Mouse (Mus musculus) intestine, postnatal 0 days (tissue): ENCODE measurements at regions not wholly inside any gene's neighbourhood (a gene's known extent, or its start where the extent isn't known, plus 50 kb on each side); places are given as distances from the start of the nearest gene placed in this dataset.

Experiments
- ATAC-seq: fragments of 200-750 bp; cut with Nextera tagmentation; 2 replicates; pipeline ENCODE4 v1.8.0; 2017; ENCODE audit warnings: mild to moderate bottlenecking, moderate TSS enrichment, moderate library complexity
- H3K27ac ChIP-seq: fragments of 300-500 bp; sonication (generic); 2 replicates; pipeline ENCODE4 v1.5.1; 2014; ENCODE audit warnings: mild to moderate bottlenecking, low read depth, low read length, moderate library complexity
- H3K27me3 ChIP-seq: fragments of 300-500 bp; sonication (generic); replicated peaks from 2 replicates; pipeline ENCODE4 v1.6.1; 2014; ENCODE audit warnings: low read length, mixed read lengths; ENCODE audit not compliant: control insufficient read depth, insufficient read depth
- H3K36me3 ChIP-seq: fragments of 300-500 bp; sonication (generic); 2 replicates; pipeline ENCODE4 v1.6.1; 2014; ENCODE audit warnings: mild to moderate bottlenecking, moderate library complexity; ENCODE audit not compliant: control insufficient read depth, insufficient read depth
- H3K4me1 ChIP-seq: fragments of 300-500 bp; sonication (generic); replicated peaks from 2 replicates; pipeline ENCODE4 v1.6.1; 2014; ENCODE audit warnings: antibody characterized with exemption, low read length, mixed read lengths; ENCODE audit not compliant: control insufficient read depth, insufficient read depth
- H3K4me2 ChIP-seq: fragments of 300-500 bp; sonication (generic); replicated peaks from 2 replicates; pipeline ENCODE4 v1.6.1; 2014; ENCODE audit warnings: low read depth, mild to moderate bottlenecking, moderate library complexity
- H3K4me3 ChIP-seq: fragments of 300-500 bp; sonication (generic); 2 replicates; pipeline ENCODE4 v1.5.1; 2014; ENCODE audit warnings: low read depth, low read length
- H3K9ac ChIP-seq: fragments of 300-500 bp; sonication (generic); 2 replicates; pipeline ENCODE4 v1.6.1; 2014; ENCODE audit warnings: mild to moderate bottlenecking, low read depth, low read length
- H3K9me3 ChIP-seq: fragments of 300-500 bp; sonication (generic); 2 replicates; pipeline ENCODE4 v1.6.1; 2016; ENCODE audit warnings: mixed run types; ENCODE audit not compliant: control insufficient read depth
- CTCF ChIP-seq: sonication (generic); IDR thresholded peaks from 2 replicates; pipeline ENCODE4 v1.5.1; 2016; ENCODE audit warnings: low read depth, mild to moderate bottlenecking, control low read depth, antibody characterized with exemption, moderate library complexity
- WGBS: fragments of 180-500 bp; shearing (Covaris S2); extraction: QIAGEN DNeasy Blood & Tissue Kit; methylation state at CpG from one replicate; pipeline ENCODE4 v1.1.7; 2014; 5-methylcytosine and 5-hydroxymethylcytosine counted together

DNA sequence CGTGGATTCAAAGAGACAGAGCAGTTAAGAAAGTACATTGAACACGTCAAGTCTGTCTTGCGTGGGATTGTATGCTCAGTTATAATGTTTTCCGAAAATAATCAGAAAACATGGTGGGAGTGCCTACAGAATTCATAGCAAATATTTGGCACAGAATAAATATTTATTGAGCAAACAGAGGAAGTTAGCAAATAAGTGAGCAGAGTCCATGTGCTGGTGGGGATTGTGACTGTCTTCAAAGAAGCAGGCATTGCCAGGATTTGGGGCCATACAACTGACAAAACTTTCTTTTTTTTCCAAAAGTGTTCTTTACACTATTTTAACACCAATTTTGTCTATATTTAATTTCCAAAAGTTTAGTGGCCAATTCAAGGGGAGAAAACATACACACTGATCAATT, 1729.8 kb downstream of the AI429214 start:
- Histone ChIP-seq H3K4me1 (no peaks in the 10 kb centered on the region), H3K4me3 (no peak overlapping the region), H3K4me2 (no peak overlapping the region), H3K36me3 (no peaks in the 10 kb centered on the region), H3K9ac (no peak overlapping the region), H3K27ac (no peak overlapping the region), H3K9me3 (no peaks in the 10 kb centered on the region), H3K27me3 (no peaks in the 10 kb centered on the region)
- ATAC-seq = no peak
- TF ChIP-seq CTCF = no peak
- 64% methylated on average over 4 of the region's 4 CpGs for WGBS

GRCm38 (mm10) chr8:38725257-38725656, 1731.9 kb downstream of the AI429214 start:
- H3K9ac ChIP-seq = no peak overlapping the region

GRCm38 (mm10) chr8:38747134-38747533, 1753.7 kb downstream of the AI429214 start:
- no peak for TF ChIP-seq CTCF
- ATAC-seq = no peak
- no peaks in the 10 kb centered on the region for H3K4me1 ChIP-seq

More at GRCm38 (mm10) chr8:38725257-38725656, 1731.9 kb downstream of the AI429214 start:
- Histone ChIP-seq H3K27ac (no peak overlapping the region), H3K36me3 (no peaks in the 10 kb centered on the region), H3K4me3 (no peak overlapping the region), H3K27me3 (no peaks in the 10 kb centered on the region), H3K4me1 (no peaks in the 10 kb centered on the region), H3K9me3 (no peaks in the 10 kb centered on the region), H3K4me2 (no peak overlapping the region)
- ATAC-seq = no peak
- TF ChIP-seq CTCF = no peak
- 80% methylated on average over 5 of the region's 5 CpGs for WGBS

DNA sequence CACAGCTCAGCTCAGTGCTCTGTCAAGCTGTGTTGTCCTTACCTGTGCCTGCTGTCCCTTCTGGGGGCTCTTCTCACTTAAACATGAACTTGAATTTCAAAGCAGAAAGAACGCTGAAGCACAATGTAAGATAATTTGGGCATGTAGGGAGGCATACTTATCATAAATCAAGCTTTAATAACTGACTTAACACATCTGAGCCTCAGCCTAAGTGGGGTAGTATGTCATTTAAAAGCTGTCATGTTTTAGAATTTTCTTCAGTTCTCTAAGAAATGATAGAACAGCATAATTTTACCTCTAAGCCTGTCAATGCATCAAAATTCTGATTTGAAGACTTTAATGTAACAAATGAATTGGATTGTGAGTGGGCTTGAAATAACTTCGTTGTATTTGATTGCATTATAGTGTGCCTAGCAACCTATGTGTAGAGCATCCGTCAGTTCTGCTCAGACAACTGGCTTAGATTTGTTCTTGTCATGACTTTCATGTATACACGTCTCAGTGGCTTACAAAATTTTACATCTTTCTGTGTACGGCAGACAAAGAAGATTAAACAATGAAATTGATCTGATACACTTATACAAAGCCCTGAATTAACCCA, 1773.3 kb downstream of the AI429214 start:
- no peak for ATAC-seq
- H3K4me3 ChIP-seq = no peak overlapping the region
- H3K27me3 ChIP-seq = no peaks in the 10 kb centered on the region
- no peaks in the 10 kb centered on the region for H3K9me3 ChIP-seq
- no peak overlapping the region for H3K9ac ChIP-seq
- H3K4me1 ChIP-seq = no peaks in the 10 kb centered on the region
- 75% methylated on average over 5 of the region's 5 CpGs for WGBS
- no peak for TF ChIP-seq CTCF
- H3K27ac ChIP-seq = no peak overlapping the region
- H3K36me3 ChIP-seq = no peaks in the 10 kb centered on the region
- no peak overlapping the region for H3K4me2 ChIP-seq

More at GRCm38 (mm10) chr8:38747134-38747533, 1753.7 kb downstream of the AI429214 start:
- H3K27ac ChIP-seq = no peak overlapping the region
- H3K4me2 ChIP-seq = no peak overlapping the region
- H3K4me3 ChIP-seq = no peak overlapping the region
- H3K9ac ChIP-seq = no peak overlapping the region
- H3K9me3 ChIP-seq = no peaks in the 10 kb centered on the region
- no peaks in the 10 kb centered on the region for H3K36me3 ChIP-seq
- H3K27me3 ChIP-seq = no peaks in the 10 kb centered on the region

DNA sequence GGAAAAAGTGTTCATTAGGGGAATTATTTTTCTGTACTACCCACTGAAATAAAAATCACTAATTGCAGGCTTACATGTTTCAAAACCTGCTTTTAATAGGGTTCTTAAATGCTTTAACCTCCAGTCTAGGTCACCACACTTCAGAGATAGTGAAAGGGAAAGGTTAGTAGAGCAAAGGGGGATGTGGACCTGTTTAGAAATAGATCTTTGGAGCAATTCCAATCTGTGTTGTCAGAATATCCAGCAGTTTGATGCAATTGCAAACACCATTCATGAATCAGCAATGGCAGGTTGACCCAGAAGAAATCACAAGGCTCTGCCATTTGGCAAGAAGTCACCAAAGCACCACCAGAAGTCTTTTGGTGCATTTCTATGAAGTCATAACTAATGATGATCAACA, 1819.1 kb downstream of the AI429214 start:
- Histone ChIP-seq H3K9ac (no peak overlapping the region), H3K9me3 (no peaks in the 10 kb centered on the region), H3K4me1 (no peaks in the 10 kb centered on the region), H3K36me3 (no peaks in the 10 kb centered on the region), H3K4me3 (no peak overlapping the region), H3K27ac (no peak overlapping the region), H3K4me2 (no peak overlapping the region), H3K27me3 (no peaks in the 10 kb centered on the region)
- no peak for ATAC-seq
- no peak for TF ChIP-seq CTCF

- Histone ChIP-seq H3K4me2 (no peak overlapping the region), H3K36me3 (no peaks in the 10 kb centered on the region), H3K4me3 (no peak overlapping the region), H3K9me3 (no peaks in the 10 kb centered on the region), H3K27me3 (no peaks in the 10 kb centered on the region), H3K27ac (no peak overlapping the region), H3K9ac (no peak overlapping the region), H3K4me1 (no peaks in the 10 kb centered on the region)
- 35% methylated on average over 1 of the region's 1 CpGs for WGBS
- ATAC-seq = no peak
- TF ChIP-seq CTCF = peak; percentile 55
Measured at GRCm38 (mm10) chr8:38818163-38818562, 1824.8 kb downstream of the AI429214 start.

GRCm38 (mm10) chr8:38861436-38861835, 1813.4 kb upstream of the Adam24 start:
- TF ChIP-seq CTCF = no peak
- Histone ChIP-seq H3K27me3 (no peaks in the 10 kb centered on the region), H3K9me3 (no peaks in the 10 kb centered on the region), H3K4me3 (no peak overlapping the region), H3K4me1 (no peaks in the 10 kb centered on the region), H3K36me3 (no peaks in the 10 kb centered on the region), H3K9ac (no peak overlapping the region), H3K27ac (no peak overlapping the region), H3K4me2 (no peak overlapping the region)
- ATAC-seq = no peak
- 58% methylated on average over 2 of the region's 2 CpGs for WGBS
